Mouse (Mus musculus): ENCODE data around the gene Cd2ap. TPM values are rescaled to one million over a fixed set of nuclear protein-coding genes. Genes with fewer than 3 reads are reported as not detected.

Gene Cd2ap
- total RNA-seq, 1 experiment = 62.3 TPM

GRCm38 (mm10) chr17:42745657-42746420, 130.6 kb downstream of the Cd2ap start:
- H3K27ac ChIP-seq (ENCODE audit: insufficient read depth, low read depth, low read length, poor library complexity, severe bottlenecking) = peak overlapping the region; percentile 22; the same call in 1 of the 2 replicates
- no peak overlapping the region for H3K9ac ChIP-seq (ENCODE audit: insufficient read depth, low read depth, low read length, poor library complexity, severe bottlenecking)
- DNase-seq (ENCODE audit: low read depth, low spot score) = no peak
- H3K9me3 ChIP-seq (ENCODE audit: control insufficient read depth, insufficient read depth, low read depth, low read length) = no peaks in the 10 kb centered on the region
- in situ Hi-C loops (cut with MboI; ENCODE audit: low sequenced_read_pairs in 2 of 2, unreplicated experiment in 2 of 2) = no loop called here
- TF ChIP-seq ZNF384 (IDR thresholded peaks at IDR 0.05; ENCODE audit: low read depth, low read length) (no peak), ZC3H11A (IDR thresholded peaks at IDR 0.05; ENCODE audit: borderline replicate concordance, low read depth, low read length) (no peak), MAFK (IDR thresholded peaks at IDR 0.05; ENCODE audit: insufficient read depth, low read depth, low read length) (no peak), CHD2 (IDR thresholded peaks at IDR 0.05; ENCODE audit: low read depth, low read length) (no peak)
- H3K36me3 ChIP-seq (ENCODE audit: control insufficient read depth, insufficient read depth, low read length, poor library complexity, severe bottlenecking) = no peaks in the 10 kb centered on the region
- no peak overlapping the region for H3K4me3 ChIP-seq (ENCODE audit: insufficient read depth in 1 of 2, low read depth in 1 of 2, low read length in 2 of 2, poor library complexity in 1 of 2, severe bottlenecking in 1 of 2)
- no peaks in the 10 kb centered on the region for H3K4me1 ChIP-seq (ENCODE audit: control insufficient read depth in 2 of 2, insufficient read depth in 2 of 2, low read length in 2 of 2, poor library complexity in 1 of 2)

Other genes starting within 250 kb of the Cd2ap start
- 0.16 TPM in 1 of 2 replicates, not detected in the other for gene Adgrf4, start 184.4 kb downstream of the Cd2ap start, total RNA-seq (2012; rRNA removed)
- 0.04 and 0.21 TPM in 2 replicates for gene Adgrf2, start 134.5 kb downstream of the Cd2ap start, total RNA-seq (2012; rRNA removed)
- gene Tnfrsf21, start 139.9 kb upstream of the Cd2ap start, total RNA-seq (2012; rRNA removed) = 19.8 and 22.5 TPM in 2 replicates

All from ES-E14 (cell line).